Mouse (Mus musculus) thymus, adult 2 months (tissue): Measurements from ENCODE around the gene Psip1.

ENCODE experiments used
- CTCF ChIP-seq: fragments of 200-500 bp; IDR thresholded peaks from 2 replicates; pipeline ENCODE4 v1.5.1; 2012; ENCODE audit warnings: mild to moderate bottlenecking, control low read depth, low read length, moderate library complexity, borderline replicate concordance; ENCODE audit not compliant: control insufficient read depth, poor library complexity, insufficient read depth; ENCODE audit errors: extremely low read depth
- POLR2A ChIP-seq: fragments of 200-500 bp; IDR thresholded peaks from 2 replicates; pipeline ENCODE4 v1.6.1; 2012; ENCODE audit warnings: mild to moderate bottlenecking, low read length, control low read depth, moderate library complexity; ENCODE audit not compliant: control insufficient read depth, poor library complexity, insufficient read depth; ENCODE audit errors: extremely low read depth

DNA sequence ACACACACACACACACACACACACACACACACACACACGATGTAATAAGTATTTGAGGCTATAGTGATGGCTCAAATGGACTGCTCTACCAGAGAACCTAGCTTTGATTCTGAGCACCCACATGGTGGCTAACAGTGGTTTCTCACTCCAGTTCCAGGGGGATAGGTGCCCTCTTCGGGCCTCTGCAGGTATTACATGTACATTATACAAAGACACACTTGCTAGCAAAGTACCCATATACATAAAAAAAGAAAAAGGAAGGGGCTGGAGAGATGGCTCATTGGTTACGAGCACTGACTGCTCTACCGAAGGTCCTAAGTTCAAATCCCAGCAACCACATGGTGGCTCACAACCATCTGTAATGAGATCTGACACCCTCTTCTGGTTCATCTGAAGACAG is 57.4 kb downstream of the Psip1 start:
- no peak for TF ChIP-seq CTCF
- no peak for TF ChIP-seq POLR2A
